Mouse (Mus musculus) ovary, postnatal 36 days (tissue): ENCODE data around the gene Gm10778.

ENCODE experiments used
- DNase-seq: peaks from one replicate; pipeline ENCODE4 v3.0.0; 2022; ENCODE audit warnings: low spot score, mixed read lengths

Gm10778 gene

GRCm38 (mm10) chr10:81648803-81649775 lies at the start of gene Gm10778:
TSS of gene Gm10778 (plus strand) at chr10:81649059.
- DNase-seq, result peak; percentile 74

DNA sequence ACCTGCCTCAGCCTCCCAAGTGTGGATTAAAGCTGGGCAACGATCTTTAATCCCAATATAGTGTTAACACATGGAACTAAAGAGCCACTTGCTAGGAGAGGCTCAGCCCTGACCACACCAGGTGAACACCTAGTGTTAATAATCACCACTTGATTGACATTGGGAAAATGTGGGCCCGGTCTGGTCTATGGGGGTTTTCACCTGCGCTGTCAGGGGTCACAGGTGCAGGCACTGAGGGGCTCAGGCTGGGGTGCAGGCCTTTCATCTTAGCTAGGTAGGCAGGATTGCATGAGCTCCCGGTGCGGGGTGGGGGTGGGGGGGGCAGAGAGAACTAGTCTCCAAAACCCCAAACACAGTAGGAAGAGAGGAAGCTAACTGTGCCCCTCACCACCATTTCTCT lies 49.2 kb upstream of the Gm10778 start:
- DNase-seq, result no peak

GRCm38 (mm10) chr10:81600096-81600495 lies 48.8 kb upstream of the Gm10778 start:
- no peak for DNase-seq

- DNase-seq, result peak; percentile 95
These were observed 48.1 kb upstream of the Gm10778 start, which contains the start of gene Tle6 for GRCm38 (mm10) chr10:81600738-81601203. TSS of gene Tle6 (minus strand) at chr10:81601073.

- no peak for DNase-seq
These were observed 47.4 kb upstream of the Gm10778 start for GRCm38 (mm10) chr10:81601396-81601905.

DNA sequence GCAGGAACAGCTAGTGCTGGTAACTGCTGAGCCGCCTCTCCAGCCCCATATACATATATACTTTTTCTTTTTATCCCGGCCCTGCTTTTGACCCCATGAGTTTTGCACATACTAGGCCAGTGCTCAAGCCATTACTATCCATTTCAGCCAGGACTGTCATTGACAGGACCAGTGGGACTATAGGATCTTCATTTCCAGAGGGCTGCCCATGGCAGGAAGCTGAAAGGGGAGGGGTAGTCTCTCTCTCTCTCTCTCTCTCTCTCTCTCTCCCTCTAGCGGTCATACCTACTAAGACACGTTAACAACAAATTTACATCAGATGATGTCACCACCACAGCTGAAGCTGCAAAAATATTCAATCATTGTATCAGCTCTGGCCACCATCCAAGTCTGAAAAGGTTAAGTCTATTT lies 46.1 kb upstream of the Gm10778 start:
- no peak for DNase-seq

- no peak for DNase-seq
These were observed 44.6 kb upstream of the Gm10778 start for GRCm38 (mm10) chr10:81604019-81604967.

GRCm38 (mm10) chr10:81604968-81605665 lies 43.7 kb upstream of the Gm10778 start:
- DNase-seq, result peak; percentile 84

GRCm38 (mm10) chr10:81605666-81605973 lies 43.2 kb upstream of the Gm10778 start:
- DNase-seq, result no peak

- DNase-seq, result peak; percentile 91
These were observed 42.7 kb upstream of the Gm10778 start, which contains the start of gene BC025920 for GRCm38 (mm10) chr10:81605974-81606751. TSS of gene BC025920 (plus strand) at chr10:81606270.

DNA sequence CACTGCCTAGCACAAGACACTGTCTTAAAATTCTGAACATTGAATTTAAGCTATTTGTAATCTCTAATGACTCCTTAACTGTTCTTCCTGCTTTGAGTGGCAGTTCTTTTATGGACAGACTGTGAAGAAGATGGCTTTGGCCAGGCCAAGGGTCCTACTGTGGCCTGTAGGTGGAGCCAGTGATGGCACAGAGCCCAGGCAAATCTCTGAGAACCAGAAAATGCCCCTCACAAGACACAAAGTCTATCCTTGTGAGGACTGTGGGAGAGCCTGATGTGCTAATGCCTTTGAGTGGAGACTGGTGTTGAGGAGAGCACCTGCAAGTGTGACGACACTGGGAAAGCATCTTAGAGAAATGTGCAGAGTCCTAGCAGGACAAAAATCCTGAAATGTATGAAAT lies 40.6 kb upstream of the Gm10778 start:
- DNase-seq, result no peak

- DNase-seq, result no peak
These were observed 36.1 kb upstream of the Gm10778 start for GRCm38 (mm10) chr10:81612779-81613178.

DNA sequence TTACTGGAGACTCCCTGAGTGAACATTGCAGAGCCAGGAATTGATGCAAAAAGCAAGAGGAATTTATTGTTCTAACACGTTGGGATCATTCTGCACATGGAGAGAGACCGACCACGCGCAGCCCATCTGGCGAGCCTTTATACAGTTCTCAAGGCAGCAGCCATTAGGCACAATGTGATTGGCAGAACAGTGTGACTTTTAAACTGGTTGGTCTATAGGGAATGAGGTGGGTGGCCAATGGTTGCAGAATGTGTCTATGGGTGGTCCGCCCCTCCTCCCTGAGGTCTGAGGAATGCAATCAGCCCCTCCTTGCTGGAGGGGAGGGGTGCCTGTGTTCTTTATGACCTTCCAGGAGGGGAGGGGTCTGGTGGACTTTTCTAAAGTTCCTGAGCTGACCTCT lies 33.4 kb upstream of the Gm10778 start:
- no peak for DNase-seq

DNA sequence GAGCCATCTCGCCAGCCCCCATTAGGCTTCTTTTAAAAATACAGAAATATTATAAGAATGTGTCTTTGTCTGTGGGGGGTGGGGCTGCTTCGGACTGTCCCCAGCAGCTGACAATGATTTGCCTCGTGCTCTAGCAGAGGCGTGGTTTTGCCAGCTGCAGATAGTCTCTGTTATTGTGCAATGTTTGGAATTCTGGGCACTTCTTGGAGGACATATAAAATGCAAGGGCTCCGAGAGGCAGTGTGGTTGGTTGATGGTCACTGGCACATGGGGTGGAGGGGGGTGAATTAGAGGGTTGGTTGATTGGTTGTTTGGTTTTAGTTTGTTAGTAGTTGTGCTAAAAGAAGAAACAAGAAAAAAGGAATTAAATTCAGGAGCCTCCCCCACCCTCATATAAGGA lies 28.9 kb upstream of the Gm10778 start:
- DNase-seq, result no peak

- DNase-seq, result no peak
These were observed 28.1 kb upstream of the Gm10778 start for GRCm38 (mm10) chr10:81620786-81621185.

DNA sequence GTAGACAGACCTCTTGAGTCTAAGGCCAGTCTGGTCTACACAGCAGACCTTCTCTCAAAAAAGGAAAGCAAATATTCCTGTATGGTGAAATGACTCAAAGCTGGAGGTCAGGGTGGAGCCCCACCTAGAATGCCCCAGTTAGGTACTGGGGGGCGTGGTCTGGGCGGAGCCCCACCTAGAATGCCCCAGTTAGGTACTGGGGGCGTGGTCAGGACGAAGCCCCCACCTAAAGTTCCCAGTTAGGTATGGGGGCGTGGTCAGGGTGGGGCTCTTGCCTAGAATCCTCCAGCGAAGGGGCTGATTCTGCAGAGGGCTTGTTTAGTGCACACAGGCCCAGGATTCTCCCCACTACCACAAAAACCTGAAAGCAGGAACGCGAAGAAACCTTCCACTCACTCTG lies 25.4 kb upstream of the Gm10778 start:
- no peak for DNase-seq

DNA sequence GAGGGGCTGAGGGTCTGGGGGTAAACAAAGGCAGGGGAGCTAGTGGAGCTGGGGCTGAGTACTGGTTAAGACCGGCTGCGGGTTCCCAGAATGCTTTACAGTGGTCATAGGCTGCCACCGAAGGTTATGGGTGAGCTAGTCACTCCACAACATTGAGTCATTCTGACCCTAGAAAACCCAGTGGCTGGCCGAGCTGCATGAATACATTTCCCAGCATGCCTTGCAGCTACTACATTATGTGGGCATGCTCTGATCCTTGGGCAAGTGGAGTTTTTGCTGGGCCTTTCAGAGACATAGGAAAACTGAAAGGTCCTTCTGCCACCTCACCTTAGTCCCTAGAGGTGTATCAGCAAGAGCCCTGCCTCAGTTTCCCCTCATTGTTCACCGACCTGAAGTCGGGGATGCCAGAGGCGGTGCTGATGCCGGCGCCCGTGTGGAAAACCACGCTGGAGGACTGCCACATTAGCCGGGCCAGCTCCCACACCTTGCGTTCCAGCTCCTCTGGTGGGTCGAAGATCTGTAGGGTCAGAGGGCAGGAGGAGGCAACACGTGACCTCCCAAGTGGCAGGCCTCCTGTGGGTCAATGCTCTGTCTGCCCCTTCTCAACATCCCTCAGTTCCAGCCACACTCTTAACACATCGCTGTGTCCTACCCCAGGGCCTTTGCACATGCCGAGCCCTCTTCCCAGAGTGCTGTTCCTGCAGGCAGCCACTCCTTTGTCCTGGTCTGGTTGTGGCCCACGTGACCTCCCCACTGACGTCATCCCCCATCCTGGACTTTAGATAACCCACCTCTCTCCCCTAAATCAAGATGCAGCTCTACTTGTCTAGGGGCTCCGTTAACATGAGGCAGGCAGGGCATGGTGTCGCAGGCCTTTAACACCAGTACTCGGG lies 22.5 kb upstream of the Gm10778 start:
- no peak for DNase-seq

GRCm38 (mm10) chr10:81626994-81627835 lies 21.6 kb upstream of the Gm10778 start, which contains the start of gene Sirt6:
TSS of gene Sirt6 (minus strand) at chr10:81627797.
- DNase-seq, result peak; percentile 88

- DNase-seq, result no peak
These were observed 21.0 kb upstream of the Gm10778 start for GRCm38 (mm10) chr10:81627836-81628220.
